Mouse (Mus musculus): ENCODE measurements around the gene Dnajb7.
A peak's percentile ranks its signal among the peaks of the same experiment; 100 is the strongest.

Gene Dnajb7

GRCm38 (mm10) chr15:81408199-81408598 is at the start of gene Dnajb7:
Gene Dnajb7 (minus strand): TSS chr15:81408299.
- DNase-seq (ENCODE audit: low spot score in 2 of 2) = no peak

- DNase-seq (ENCODE audit: low spot score in 2 of 2) = peak in 1 of 2 experiments; percentile 51
These were observed 40.4 kb upstream of the Dnajb7 start for GRCm38 (mm10) chr15:81448463-81448862.

- DNase-seq (ENCODE audit: low spot score in 2 of 2) = no peak
These were observed 31.1 kb upstream of the Dnajb7 start for GRCm38 (mm10) chr15:81439236-81439635.

GRCm38 (mm10) chr15:81438345-81438744 is 30.2 kb upstream of the Dnajb7 start:
- DNase-seq (ENCODE audit: low spot score in 2 of 2) = no peak

- DNase-seq (ENCODE audit: low spot score in 2 of 2) = no peak
These were observed 23.1 kb upstream of the Dnajb7 start for GRCm38 (mm10) chr15:81431195-81431594.

GRCm38 (mm10) chr15:81427947-81428346 is 19.8 kb upstream of the Dnajb7 start:
- no peak for DNase-seq (ENCODE audit: low spot score in 2 of 2)

- no peak for DNase-seq (ENCODE audit: low spot score in 2 of 2)
These were observed 17.2 kb upstream of the Dnajb7 start for GRCm38 (mm10) chr15:81425311-81425710.

GRCm38 (mm10) chr15:81422156-81422681 is 14.1 kb upstream of the Dnajb7 start:
- no peak for DNase-seq (ENCODE audit: low spot score in 2 of 2)

- DNase-seq (ENCODE audit: low spot score in 2 of 2) = no peak
These were observed 13.4 kb upstream of the Dnajb7 start for GRCm38 (mm10) chr15:81421454-81421853.

- DNase-seq (ENCODE audit: low spot score in 2 of 2) = no peak
These were observed 10.0 kb upstream of the Dnajb7 start for GRCm38 (mm10) chr15:81418065-81418464.

GRCm38 (mm10) chr15:81416763-81417310 is 8.7 kb upstream of the Dnajb7 start:
- peak; percentile 63 to 64 for DNase-seq (ENCODE audit: low spot score in 2 of 2)

GRCm38 (mm10) chr15:81405008-81405407 is 3.1 kb downstream of the Dnajb7 start:
- DNase-seq (ENCODE audit: low spot score in 2 of 2) = no peak

GRCm38 (mm10) chr15:81399638-81400315 is 8.3 kb downstream of the Dnajb7 start, which contains the start of the genes St13 and Xpnpep3:
Gene St13 (minus strand): TSS chr15:81400077.
Gene Xpnpep3 (plus strand): TSS chr15:81400138.
- DNase-seq (ENCODE audit: low spot score in 2 of 2) = peak; percentile 96 to 99

GRCm38 (mm10) chr15:81399297-81399637 is 8.8 kb downstream of the Dnajb7 start:
- no peak for DNase-seq (ENCODE audit: low spot score in 2 of 2)

GRCm38 (mm10) chr15:81398189-81398588 is 9.9 kb downstream of the Dnajb7 start:
- no peak for DNase-seq (ENCODE audit: low spot score in 2 of 2)

GRCm38 (mm10) chr15:81394211-81394915 is 13.7 kb downstream of the Dnajb7 start:
- DNase-seq (ENCODE audit: low spot score in 2 of 2) = no peak

GRCm38 (mm10) chr15:81392997-81393396 is 15.1 kb downstream of the Dnajb7 start:
- DNase-seq (ENCODE audit: low spot score in 2 of 2) = peak in 1 of 2 experiments; percentile 18

GRCm38 (mm10) chr15:81386327-81386726 is 21.8 kb downstream of the Dnajb7 start:
- DNase-seq (ENCODE audit: low spot score in 2 of 2) = no peak

- DNase-seq (ENCODE audit: low spot score in 2 of 2) = no peak
These were observed 29.3 kb downstream of the Dnajb7 start for GRCm38 (mm10) chr15:81378845-81379244.

- no peak for DNase-seq (ENCODE audit: low spot score in 2 of 2)
These were observed 33.5 kb downstream of the Dnajb7 start for GRCm38 (mm10) chr15:81374621-81375020.

- no peak for DNase-seq (ENCODE audit: low spot score in 2 of 2)
These were observed 37.7 kb downstream of the Dnajb7 start for GRCm38 (mm10) chr15:81370356-81370755.

- no peak for DNase-seq (ENCODE audit: low spot score in 2 of 2)
These were observed 39.5 kb downstream of the Dnajb7 start for GRCm38 (mm10) chr15:81368601-81369000.

GRCm38 (mm10) chr15:81366241-81366640 is 41.9 kb downstream of the Dnajb7 start:
- DNase-seq (ENCODE audit: low spot score in 2 of 2) = no peak

Measured in spleen, postnatal 14 days (tissue).